Mouse (Mus musculus) layer of hippocampus, adult 9-11 months (tissue): ENCODE results near the gene Mospd2.

Source experiments
- DNase-seq: peaks from one replicate; pipeline ENCODE4 v3.0.0; 2022

The Mospd2 gene

GRCm38 (mm10) chrX:164980193-164980775 is at the start of gene Mospd2, which contains the start of gene Fancb:
Gene Mospd2 (minus strand): TSS chrX:164980375.
Gene Fancb (plus strand): TSS chrX:164980592.
- DNase-seq: peak; percentile 94

GRCm38 (mm10) chrX:165004779-165005324 is 24.7 kb upstream of the Mospd2 start, which contains the start of gene Gm17604:
Gene Gm17604 (minus strand): TSS chrX:165004829.
- no peak for DNase-seq

GRCm38 (mm10) chrX:165003141-165003540 is 23.0 kb upstream of the Mospd2 start:
- no peak for DNase-seq

GRCm38 (mm10) chrX:164978866-164979265 is 1.3 kb downstream of the Mospd2 start:
- no peak for DNase-seq

GRCm38 (mm10) chrX:164971206-164971605 is 9.0 kb downstream of the Mospd2 start:
- no peak for DNase-seq

GRCm38 (mm10) chrX:164965750-164966448 is 14.3 kb downstream of the Mospd2 start:
- no peak for DNase-seq

- DNase-seq: no peak
Measured at GRCm38 (mm10) chrX:164952601-164953375, 27.4 kb downstream of the Mospd2 start.

GRCm38 (mm10) chrX:164951858-164952576 is 28.2 kb downstream of the Mospd2 start:
- no peak for DNase-seq

- no peak for DNase-seq
Measured at GRCm38 (mm10) chrX:164941540-164941939, 38.6 kb downstream of the Mospd2 start.

GRCm38 (mm10) chrX:164912993-164913392 is 67.2 kb downstream of the Mospd2 start:
- no peak for DNase-seq

- DNase-seq: no peak
Measured at GRCm38 (mm10) chrX:164912186-164912585, 68.0 kb downstream of the Mospd2 start.

- DNase-seq: no peak
Measured at GRCm38 (mm10) chrX:164901847-164902246, 78.3 kb downstream of the Mospd2 start.

GRCm38 (mm10) chrX:164899805-164900204 is 80.4 kb downstream of the Mospd2 start:
- no peak for DNase-seq

GRCm38 (mm10) chrX:164886260-164886659 is 93.9 kb downstream of the Mospd2 start:
- no peak for DNase-seq
